ENCODE assay signal across 10 mouse cellular contexts in the genomic region with DNA sequence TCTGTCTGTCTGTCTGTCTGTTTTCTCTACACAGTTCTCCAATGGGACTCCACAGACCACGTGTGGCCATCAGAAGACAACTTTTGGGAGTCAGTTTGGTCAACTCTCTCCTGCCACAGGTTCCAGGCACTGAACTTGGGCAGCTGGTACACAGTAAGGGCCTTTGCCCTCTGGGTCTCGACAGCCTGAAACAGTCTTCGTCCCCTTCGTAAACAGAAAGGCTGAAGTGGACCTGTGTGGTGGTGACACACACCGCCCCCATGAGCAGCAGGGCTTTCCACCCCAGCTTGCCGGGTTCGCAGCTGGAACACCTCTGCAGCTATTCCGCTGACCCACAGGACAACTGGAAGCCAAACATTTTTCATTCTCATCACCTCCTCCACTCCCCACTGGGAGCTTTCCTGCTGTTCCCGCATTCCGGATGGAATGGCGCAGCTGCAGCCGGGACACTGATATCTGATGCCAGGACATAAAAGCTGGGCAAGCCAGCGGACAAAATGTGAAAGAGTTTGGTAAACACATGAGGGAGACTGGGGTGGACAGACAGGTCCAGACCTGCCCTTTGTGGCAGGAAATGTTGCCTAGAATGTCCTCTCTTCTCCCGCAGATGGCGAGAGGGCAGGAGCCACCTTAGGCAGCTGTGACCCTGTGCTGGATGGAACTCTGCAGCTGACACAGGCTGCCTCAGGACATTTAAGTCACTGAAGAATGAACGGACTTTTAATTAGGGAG. TPM values are rescaled to one million over a fixed set of nuclear protein-coding genes. Genes with fewer than 3 reads are reported as not detected.
DNase-seq lines count a peak whose midpoint lies in the region; ATAC-seq lines count a peak whose summit lies in the region.
"Had no signal": no experiment of that assay in that cellular context is flagged by ENCODE, and none has a peak within 500 bp of the region (broad histone marks: within the 10 kb centered on the region; RNA-seq: fewer than 3 reads in every experiment).

No protein-coding gene starts in this region.

- WGBS in heart, embryonic 12.5 days: 23% methylated on average over 16 of the region's 16 CpGs
- WGBS in hindbrain, embryonic 16.5 days: 22% methylated on average over 16 of the region's 16 CpGs
- WGBS in stomach, embryonic 16.5 days: 22% methylated on average over 16 of the region's 16 CpGs

- no peak overlapping the region for H3K4me3 ChIP-seq in heart, embryonic 12.5 days
- H3K4me3 ChIP-seq in hindbrain, embryonic 16.5 days (ENCODE audit: low read length): no peak overlapping the region
- no peak overlapping the region for H3K4me3 ChIP-seq in stomach, embryonic 16.5 days (replicated peaks; ENCODE audit: low read length)

- no peak overlapping the region for H3K27ac ChIP-seq in heart, embryonic 12.5 days (ENCODE audit: poor library complexity, severe bottlenecking)
- H3K27ac ChIP-seq in hindbrain, embryonic 16.5 days (ENCODE audit: low read depth, low read length): no peak overlapping the region
- no peak overlapping the region for H3K27ac ChIP-seq in stomach, embryonic 16.5 days (ENCODE audit: low read length)

- no peaks in the 10 kb centered on the region for H3K36me3 ChIP-seq in heart, embryonic 12.5 days
- no peaks in the 10 kb centered on the region for H3K36me3 ChIP-seq in hindbrain, embryonic 16.5 days (ENCODE audit: control insufficient read depth, insufficient read depth, low read length)
- H3K36me3 ChIP-seq in stomach, embryonic 16.5 days (ENCODE audit: control insufficient read depth, insufficient read depth, low read length): no peaks in the 10 kb centered on the region

- no peak for DNase-seq in heart, adult 8-10 months (ENCODE audit: low spot score)
- DNase-seq in urinary bladder, adult 2 months (ENCODE audit: low spot score): peak; percentile 42
- no peak for DNase-seq in urinary bladder, postnatal 4 days (ENCODE audit: low spot score in 2 of 2)
- DNase-seq in layer of hippocampus, adult 11-12 months (ENCODE audit: low spot score): no peak
- no peak for DNase-seq in frontal cortex, postnatal 36 days (ENCODE audit: low spot score in 2 of 2)
- DNase-seq: kidney, postnatal 36 days; right cerebral cortex, postnatal 25 days had no signal

- no peak for ATAC-seq in heart, embryonic 12.5 days (ENCODE audit: insufficient number of reproducible peaks, low FRiP score)
- no peak for ATAC-seq in hindbrain, embryonic 16.5 days
- no peak for ATAC-seq in stomach, embryonic 16.5 days (ENCODE audit: insufficient read depth, low FRiP score)

- H3K4me1 ChIP-seq in heart, embryonic 12.5 days (replicated peaks): peaks cover 28% of the 10 kb centered on the region
- H3K4me1 ChIP-seq in hindbrain, embryonic 16.5 days (ENCODE audit: control insufficient read depth, insufficient read depth, low read depth, low read length): 0 out of 2 replicates have a peak, but pooled peaks cover 3% of the 10 kb centered on the region
- peaks cover 6% of the 10 kb centered on the region; the same call in 1 of the 2 replicates for H3K4me1 ChIP-seq in stomach, embryonic 16.5 days (ENCODE audit: control insufficient read depth, insufficient read depth, low read length)

- H3K9ac ChIP-seq in heart, embryonic 12.5 days: no peak overlapping the region
- no peak overlapping the region for H3K9ac ChIP-seq in hindbrain, embryonic 16.5 days (ENCODE audit: low read depth, low read length)
- no peak overlapping the region for H3K9ac ChIP-seq in stomach, embryonic 16.5 days (ENCODE audit: low read length)

- no peaks in the 10 kb centered on the region for H3K9me3 ChIP-seq in heart, embryonic 12.5 days (replicated peaks)
- H3K9me3 ChIP-seq in hindbrain, embryonic 16.5 days (ENCODE audit: control insufficient read depth, low read length): no peaks in the 10 kb centered on the region
- H3K9me3 ChIP-seq in stomach, embryonic 16.5 days (replicated peaks; ENCODE audit: control insufficient read depth, low read length): no peaks in the 10 kb centered on the region

- peak overlapping the region; percentile 42 for H3K4me2 ChIP-seq in heart, embryonic 12.5 days
- H3K4me2 ChIP-seq in hindbrain, embryonic 16.5 days (ENCODE audit: low read length): 0 out of 2 replicates have a peak overlapping the region, but pooled peaks have one; percentile 5
- peak overlapping the region; percentile 22; the same call in 1 of the 2 replicates for H3K4me2 ChIP-seq in stomach, embryonic 16.5 days (ENCODE audit: low read depth, low read length)

- H3K27me3 ChIP-seq in heart, embryonic 12.5 days (replicated peaks): no peaks in the 10 kb centered on the region
- no peaks in the 10 kb centered on the region for H3K27me3 ChIP-seq in hindbrain, embryonic 16.5 days (replicated peaks; ENCODE audit: control insufficient read depth, insufficient read depth, low read length)
- no peaks in the 10 kb centered on the region for H3K27me3 ChIP-seq in stomach, embryonic 16.5 days (ENCODE audit: control insufficient read depth, insufficient read depth, low read length)

RNA-seq across cellular contexts. Expression of gene Tmem44, which starts 51.4 kb away (rescaled TPM):
- polyA plus RNA-seq in heart, embryonic 12.5 days (2016; fragmentation: Nextera tagmentation; extraction: Ambion mirVana): 23.8 and 26.9 TPM in 2 replicates
- 1 to 10 TPM; 4.1 to 7.0 (median 5.2) TPM for total RNA-seq in heart, adult 8-10 months (2022)
- 6.2 and 6.3 TPM in 2 replicates for polyA plus RNA-seq in urinary bladder, adult 2 months (2012; rRNA removed)
- 67.5 and 72.3 TPM in 2 replicates for polyA plus RNA-seq in hindbrain, embryonic 16.5 days (2015; fragmentation: Nextera tagmentation; extraction: Ambion mirVana)
- polyA plus RNA-seq in stomach, embryonic 16.5 days (2015; fragmentation: Nextera tagmentation; extraction: Ambion mirVana): 8.4 and 11.0 TPM in 2 replicates
